Mouse (Mus musculus) neural tube, embryonic 11.5 days (tissue): ENCODE measurements at regions not wholly inside any gene's neighbourhood (a gene's known extent, or its start where the extent isn't known, plus 50 kb on each side); places are given as distances from the start of the nearest gene placed in this dataset.

ENCODE experiments used
- ATAC-seq: fragments of 200-750 bp; cut with Nextera tagmentation; 2 replicates; pipeline ENCODE4 v1.8.0; 2017; ENCODE audit warnings: moderate number of reproducible peaks, mild to moderate bottlenecking, moderate TSS enrichment, moderate library complexity; ENCODE audit not compliant: insufficient read depth, low FRiP score, low TSS enrichment
- DNase-seq: peaks from one replicate; pipeline ENCODE4 v3.0.0-alpha.2; 2015; ENCODE audit warnings: low spot score
- H3K27ac ChIP-seq: fragments of 300-500 bp; sonication (generic); 2 replicates; pipeline ENCODE4 v1.5.1; 2014; ENCODE audit warnings: low read depth, mild to moderate bottlenecking, low read length
- H3K27me3 ChIP-seq: fragments of 300-500 bp; sonication (generic); 2 replicates; pipeline ENCODE4 v1.6.1; 2014; ENCODE audit warnings: mild to moderate bottlenecking, low read length, mixed read lengths; ENCODE audit not compliant: control insufficient read depth, insufficient read depth
- H3K36me3 ChIP-seq: fragments of 300-500 bp; sonication (generic); 2 replicates; pipeline ENCODE4 v1.6.1; 2014; ENCODE audit warnings: mild to moderate bottlenecking, low read length, moderate library complexity, mixed read lengths; ENCODE audit not compliant: control insufficient read depth, insufficient read depth
- H3K4me1 ChIP-seq: fragments of 300-500 bp; sonication (generic); 2 replicates; pipeline ENCODE4 v1.6.1; 2014; ENCODE audit warnings: low read length, mixed read lengths; ENCODE audit not compliant: control insufficient read depth, insufficient read depth
- H3K4me2 ChIP-seq: fragments of 300-500 bp; sonication (generic); 2 replicates; pipeline ENCODE4 v1.6.1; 2014; ENCODE audit warnings: low read depth, mild to moderate bottlenecking, moderate library complexity
- H3K4me3 ChIP-seq: fragments of 300-500 bp; sonication (generic); 2 replicates; pipeline ENCODE4 v1.5.1; 2014; ENCODE audit warnings: low read depth, low read length
- H3K9ac ChIP-seq: fragments of 300-500 bp; sonication (generic); 2 replicates; pipeline ENCODE4 v1.6.1; 2014; ENCODE audit warnings: mild to moderate bottlenecking, low read length
- H3K9me3 ChIP-seq: fragments of 300-500 bp; sonication (generic); 2 replicates; pipeline ENCODE4 v1.6.1; 2016; ENCODE audit warnings: low read length; ENCODE audit not compliant: control insufficient read depth
- WGBS: fragments of 180-500 bp; shearing (Covaris S2); extraction: QIAGEN DNeasy Blood & Tissue Kit; methylation state at CpG from one replicate; pipeline ENCODE4 v1.1.7; 2014; 5-methylcytosine and 5-hydroxymethylcytosine counted together

GRCm38 (mm10) chr14:104966046-104966445 lies 211.1 kb downstream of the Rbm26 start:
- peak; percentile 33 for DNase-seq
- Histone ChIP-seq H3K27me3 (no peaks in the 10 kb centered on the region), H3K4me2 (no peak overlapping the region), H3K27ac (no peak overlapping the region), H3K9ac (no peak overlapping the region), H3K9me3 (no peaks in the 10 kb centered on the region), H3K4me3 (no peak overlapping the region), H3K4me1 (no peaks in the 10 kb centered on the region), H3K36me3 (no peaks in the 10 kb centered on the region)
- ATAC-seq = no peak
- 53% methylated on average over 1 of the region's 1 CpGs for WGBS

- DNase-seq = no peak
- Histone ChIP-seq H3K4me3 (no peak overlapping the region), H3K9ac (no peak overlapping the region), H3K27ac (no peak overlapping the region), H3K4me2 (no peak overlapping the region), H3K9me3 (no peaks in the 10 kb centered on the region), H3K4me1 (no peaks in the 10 kb centered on the region), H3K36me3 (no peaks in the 10 kb centered on the region), H3K27me3 (no peaks in the 10 kb centered on the region)
- 94% methylated on average over 5 of the region's 5 CpGs for WGBS
- ATAC-seq = no peak
Measured at GRCm38 (mm10) chr14:104943450-104943849, 233.7 kb downstream of the Rbm26 start.

GRCm38 (mm10) chr14:104939961-104940360 lies 237.2 kb downstream of the Rbm26 start:
- DNase-seq (no peak), ATAC-seq (no peak)
- Histone ChIP-seq H3K9me3 (no peaks in the 10 kb centered on the region), H3K9ac (no peak overlapping the region), H3K27ac (no peak overlapping the region), H3K36me3 (no peaks in the 10 kb centered on the region), H3K4me1 (no peaks in the 10 kb centered on the region), H3K27me3 (no peaks in the 10 kb centered on the region), H3K4me3 (no peak overlapping the region), H3K4me2 (no peak overlapping the region)
- 88% methylated on average over 15 of the region's 15 CpGs for WGBS

GRCm38 (mm10) chr14:104937083-104937864 lies 239.9 kb downstream of the Rbm26 start:
- DNase-seq (no peak), ATAC-seq (no peak)
- 85% methylated on average over 10 of the region's 10 CpGs for WGBS
- no peaks in the 10 kb centered on the region for H3K4me1 ChIP-seq
- H3K36me3 ChIP-seq = no peaks in the 10 kb centered on the region
- no peaks in the 10 kb centered on the region for H3K27me3 ChIP-seq
- no peak overlapping the region for H3K4me3 ChIP-seq
- no peak overlapping the region for H3K27ac ChIP-seq
- no peaks in the 10 kb centered on the region for H3K9me3 ChIP-seq
- H3K4me2 ChIP-seq = no peak overlapping the region
- no peak overlapping the region for H3K9ac ChIP-seq

GRCm38 (mm10) chr14:104935956-104936355 lies 241.2 kb downstream of the Rbm26 start:
- Histone ChIP-seq H3K4me3 (no peak overlapping the region), H3K4me1 (no peaks in the 10 kb centered on the region), H3K9me3 (no peaks in the 10 kb centered on the region), H3K27me3 (no peaks in the 10 kb centered on the region), H3K4me2 (no peak overlapping the region), H3K9ac (no peak overlapping the region), H3K27ac (no peak overlapping the region), H3K36me3 (no peaks in the 10 kb centered on the region)
- ATAC-seq (no peak), DNase-seq (no peak)
- 67% methylated on average over 11 of the region's 11 CpGs for WGBS

- Histone ChIP-seq H3K9ac (no peak overlapping the region), H3K4me1 (no peaks in the 10 kb centered on the region), H3K27ac (no peak overlapping the region), H3K4me3 (no peak overlapping the region), H3K36me3 (no peaks in the 10 kb centered on the region), H3K27me3 (no peaks in the 10 kb centered on the region), H3K4me2 (no peak overlapping the region), H3K9me3 (no peaks in the 10 kb centered on the region)
- DNase-seq (no peak), ATAC-seq (no peak)
Measured at GRCm38 (mm10) chr14:104905706-104906105, 271.4 kb downstream of the Rbm26 start.

- peak; percentile 63; the same call in 1 of the 2 replicates for ATAC-seq
- peak; percentile 16 for DNase-seq
- Histone ChIP-seq H3K9ac (no peak overlapping the region), H3K27ac (no peak overlapping the region), H3K9me3 (no peaks in the 10 kb centered on the region), H3K27me3 (no peaks in the 10 kb centered on the region), H3K4me2 (no peak overlapping the region), H3K36me3 (no peaks in the 10 kb centered on the region), H3K4me3 (no peak overlapping the region), H3K4me1 (no peaks in the 10 kb centered on the region)
- 64% methylated on average over 10 of the region's 10 CpGs for WGBS
Measured at GRCm38 (mm10) chr14:104902120-104903027, 274.8 kb downstream of the Rbm26 start.

GRCm38 (mm10) chr14:104901072-104901471 lies 276.1 kb downstream of the Rbm26 start:
- Histone ChIP-seq H3K27me3 (no peaks in the 10 kb centered on the region), H3K9ac (no peak overlapping the region), H3K27ac (no peak overlapping the region), H3K4me2 (no peak overlapping the region), H3K9me3 (no peaks in the 10 kb centered on the region), H3K36me3 (no peaks in the 10 kb centered on the region), H3K4me1 (no peaks in the 10 kb centered on the region), H3K4me3 (no peak overlapping the region)
- DNase-seq = no peak
- ATAC-seq = no peak
- WGBS = 79% methylated on average over 11 of the region's 11 CpGs
